Mouse (Mus musculus) erythroblast, embryonic 14.5 days (primary cell): ENCODE data around the gene AI854703.

ENCODE experiments used
- GATA1 ChIP-seq: IDR thresholded peaks from 2 replicates; pipeline ENCODE4 v1.6.1; 2012; ENCODE audit warnings: low read length, inconsistent platforms, mixed read lengths
- TAL1 ChIP-seq: IDR thresholded peaks from 3 replicates; pipeline ENCODE4 v1.6.1; 2012; ENCODE audit warnings: low read length, inconsistent platforms, mixed read lengths

GRCm38 (mm10) chr6:48610657-48611056 is 15.9 kb upstream of the AI854703 start:
- TF ChIP-seq GATA1, result no peak
- TF ChIP-seq TAL1, result no peak
